Mouse (Mus musculus) urinary bladder, postnatal 4 days (tissue): ENCODE results near the gene Ppp1r13l.

Experiments
- DNase-seq, 2 experiments: peaks; one replicate each; pipeline ENCODE4 v3.0.0; 2021 to 2022; ENCODE audit warnings: low spot score in 2 of 2

The Ppp1r13l gene

DNA sequence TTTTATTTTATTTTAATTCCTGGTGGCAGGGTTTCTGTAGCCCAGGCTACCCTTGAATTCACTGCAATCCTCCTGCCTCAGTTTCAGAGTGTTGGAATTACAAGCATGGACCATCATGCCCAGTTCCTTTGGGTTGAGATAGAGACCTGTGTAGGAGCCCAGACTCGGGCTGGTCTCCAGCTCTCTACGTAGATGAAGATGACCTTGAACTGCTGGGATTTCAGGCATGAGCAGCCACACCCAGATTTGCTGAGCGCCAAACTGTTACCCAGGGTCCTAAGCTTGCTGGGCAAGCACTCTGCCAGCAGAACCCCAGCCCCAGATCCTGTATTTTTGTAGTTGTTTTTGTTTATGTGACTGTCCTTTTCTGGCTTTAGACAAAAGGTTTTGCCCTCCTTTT is 54.0 kb downstream of the Ppp1r13l start:
- DNase-seq = no peak

DNA sequence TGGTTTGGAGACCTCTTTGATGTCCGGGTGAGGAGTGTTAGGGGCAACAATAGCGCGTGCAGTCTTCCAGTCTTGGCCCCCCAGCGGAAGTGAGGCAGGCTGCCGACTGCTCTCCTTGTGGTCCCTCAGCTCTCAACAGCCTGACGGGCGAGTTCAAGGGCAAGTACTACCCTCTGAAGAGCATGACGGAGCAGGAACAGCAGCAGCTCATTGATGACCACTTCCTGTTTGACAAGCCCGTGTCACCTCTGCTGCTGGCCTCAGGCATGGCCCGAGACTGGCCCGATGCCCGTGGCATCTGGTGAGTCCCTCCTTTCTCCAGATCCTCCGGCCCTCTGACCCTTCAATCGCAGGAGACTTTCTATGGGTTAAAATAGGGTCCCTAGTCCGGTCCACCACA is 57.0 kb downstream of the Ppp1r13l start:
- DNase-seq = no peak

DNA sequence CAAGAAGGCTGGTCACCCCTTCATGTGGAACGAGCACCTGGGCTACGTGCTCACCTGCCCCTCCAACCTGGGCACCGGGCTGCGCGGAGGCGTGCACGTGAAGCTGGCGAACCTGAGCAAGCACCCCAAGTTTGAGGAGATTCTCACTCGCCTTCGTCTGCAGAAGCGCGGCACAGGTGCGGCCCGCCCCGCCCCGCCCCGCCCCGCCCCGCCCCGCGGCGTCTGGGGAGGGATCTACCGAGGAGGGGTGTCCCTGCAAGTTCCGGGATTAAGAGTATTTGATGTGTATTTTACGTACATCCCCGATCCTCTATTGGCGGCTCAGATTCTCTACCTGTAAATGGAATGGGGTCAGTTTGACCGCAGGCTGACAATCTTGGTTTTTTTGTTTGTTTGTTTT is 60.6 kb downstream of the Ppp1r13l start:
- DNase-seq = no peak

DNA sequence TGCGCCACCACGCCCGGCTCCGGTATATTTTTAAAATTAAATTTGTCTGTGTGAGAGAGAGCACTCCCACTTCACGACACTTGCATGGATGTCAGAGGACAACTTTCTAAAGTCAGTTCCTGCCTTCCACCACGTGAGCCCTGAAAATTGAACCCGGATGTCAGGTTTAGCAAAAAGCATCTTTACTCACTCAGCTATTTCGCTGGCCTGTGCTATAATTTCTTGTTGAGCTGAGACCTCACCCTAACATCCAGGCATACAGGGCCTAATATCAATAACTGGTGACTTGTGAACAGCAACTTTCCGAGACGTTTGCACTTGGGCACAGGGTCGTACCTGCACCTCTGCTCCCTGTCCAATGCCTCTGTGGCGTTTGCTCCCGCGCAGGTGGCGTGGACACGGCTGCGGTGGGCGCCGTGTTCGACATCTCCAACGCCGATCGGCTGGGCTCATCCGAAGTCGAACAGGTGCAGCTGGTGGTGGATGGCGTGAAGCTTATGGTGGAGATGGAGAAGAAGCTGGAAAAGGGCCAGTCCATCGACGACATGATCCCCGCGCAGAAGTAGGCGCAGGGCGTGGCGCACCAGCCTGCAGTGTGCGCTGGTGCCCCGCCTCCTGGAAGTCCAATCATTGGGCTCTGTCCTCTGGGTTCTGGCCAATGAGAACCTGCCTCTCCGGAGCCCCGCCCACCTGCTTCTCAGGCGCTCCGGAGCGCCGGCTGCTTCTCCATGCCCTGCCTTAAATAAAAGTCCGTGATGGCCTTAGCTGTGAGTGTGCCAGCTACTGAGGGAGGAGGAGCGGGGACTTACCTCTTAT is 61.5 kb downstream of the Ppp1r13l start:
- DNase-seq = peak; percentile 77 to 84

DNA sequence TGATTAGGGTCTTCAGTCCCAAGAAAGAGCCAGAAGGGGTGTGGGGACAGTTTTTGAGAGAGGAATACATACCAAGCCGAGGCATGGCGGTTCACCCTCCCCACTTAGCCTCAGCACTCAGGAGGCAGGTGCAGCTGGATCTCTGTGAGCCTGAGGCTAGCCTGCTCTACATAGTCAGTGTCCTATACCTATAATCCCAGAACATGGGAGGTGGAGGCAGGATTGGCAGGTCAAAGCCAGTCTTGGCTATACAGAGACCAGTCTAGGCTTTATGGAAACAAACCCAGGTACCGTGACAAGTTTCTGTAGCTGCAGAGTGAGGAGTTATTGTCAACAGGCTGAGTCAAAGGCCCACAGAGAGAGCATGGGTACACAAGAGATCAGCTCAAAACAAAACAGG is 63.5 kb downstream of the Ppp1r13l start:
- no peak for DNase-seq

DNA sequence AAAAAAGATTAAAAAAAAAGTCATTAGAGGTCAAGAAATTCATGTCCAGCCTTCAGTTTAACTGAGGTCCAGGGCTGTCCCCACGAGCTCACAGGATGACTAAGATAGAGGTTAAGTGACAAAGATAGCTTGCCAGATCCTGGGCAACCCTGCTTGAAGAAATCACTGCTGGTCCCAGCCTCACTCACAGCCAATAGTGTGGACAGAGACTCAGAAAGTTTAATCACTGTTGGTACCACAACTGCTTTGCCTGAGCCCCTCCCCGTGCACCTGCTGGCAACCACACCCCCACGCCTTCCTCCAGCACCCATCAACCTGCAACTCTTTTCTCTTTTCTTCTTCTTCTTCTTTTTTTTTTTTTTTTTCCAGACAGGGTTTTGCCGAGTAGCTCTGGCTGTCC is 64.5 kb downstream of the Ppp1r13l start:
- DNase-seq = no peak

DNA sequence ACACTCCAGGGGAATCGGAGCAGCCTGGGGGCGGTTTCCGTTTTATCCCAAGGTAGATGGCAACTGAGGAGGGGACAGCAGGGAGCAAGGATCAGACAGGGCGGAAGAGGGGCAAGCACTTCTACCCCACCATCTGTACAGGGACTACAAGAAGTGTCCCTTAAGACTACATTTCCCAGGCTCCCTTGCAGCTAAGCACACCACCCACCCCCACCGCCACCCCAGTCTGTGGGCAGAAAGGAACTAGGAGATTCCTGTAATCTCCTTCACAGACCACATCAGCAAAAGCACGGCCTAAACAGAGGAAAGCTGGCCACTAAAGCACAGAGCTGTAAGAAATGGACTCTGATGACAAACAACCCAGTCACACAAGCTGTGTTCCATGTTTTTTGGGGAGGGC is 66.8 kb downstream of the Ppp1r13l start:
- DNase-seq = no peak

DNA sequence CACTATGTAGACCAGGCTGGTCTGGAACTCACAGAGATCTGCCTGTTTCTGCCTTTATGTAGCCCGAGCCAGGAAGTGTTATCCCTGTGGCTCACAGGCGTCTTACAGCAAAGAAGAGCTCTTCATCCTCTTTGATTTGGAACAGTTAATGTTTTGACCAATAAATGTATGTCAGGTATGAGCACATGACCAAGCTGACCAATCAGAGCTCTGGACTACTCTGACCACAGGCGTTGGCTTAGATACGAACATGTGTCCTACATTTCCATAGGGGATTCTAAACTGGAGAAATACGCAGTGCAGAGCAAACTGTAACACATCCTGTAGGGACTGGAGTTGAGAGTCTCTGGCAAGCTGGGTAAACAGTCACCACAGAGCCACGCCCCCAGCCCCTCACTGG is 67.3 kb downstream of the Ppp1r13l start:
- no peak for DNase-seq
